Mouse (Mus musculus): ENCODE results near the gene Cpne2. TPM values are rescaled to one million over a fixed set of nuclear protein-coding genes. Genes with fewer than 3 reads are reported as not detected.
A peak's percentile ranks its signal among the peaks of the same experiment; 100 is the strongest.

Cpne2 gene
- total RNA-seq, 2 experiments from 2014 or later, result 5.3 to 5.8 TPM

GRCm38 (mm10) chr8:94532000-94532399, 790 bp upstream of the Cpne2 start:
- intact Hi-C loops (cut with DNase I), result loop anchor here (2.0 kb wide), 1 partner anchor 171 kb away; no protein-coding TSS in a partner anchor

GRCm38 (mm10) chr8:94532525-94532872, 291 bp upstream of the Cpne2 start:
- intact Hi-C loops (cut with DNase I), result no loop called here
- no peak for DNase-seq

More at GRCm38 (mm10) chr8:94532000-94532399, 790 bp upstream of the Cpne2 start:
- no peak for DNase-seq

- intact Hi-C loops (cut with DNase I), result no loop called here
- DNase-seq, result no peak
Observed at GRCm38 (mm10) chr8:94534612-94535011, 1.8 kb downstream of the Cpne2 start.

- intact Hi-C loops (cut with DNase I), result no loop called here
- DNase-seq, result no peak
Observed at GRCm38 (mm10) chr8:94535631-94536030, 2.8 kb downstream of the Cpne2 start.

- peak; percentile 36 to 49 for DNase-seq
- intact Hi-C loops (cut with DNase I), result no loop called here
Observed at GRCm38 (mm10) chr8:94537456-94537855, 4.7 kb downstream of the Cpne2 start.

- intact Hi-C loops (cut with DNase I), result no loop called here
- DNase-seq, result no peak
Observed at GRCm38 (mm10) chr8:94540025-94540424, 7.2 kb downstream of the Cpne2 start.

- intact Hi-C loops (cut with DNase I), result no loop called here
- no peak for DNase-seq
Observed at GRCm38 (mm10) chr8:94540889-94541795, 8.4 kb downstream of the Cpne2 start.

- intact Hi-C loops (cut with DNase I), result no loop called here
Observed at GRCm38 (mm10) chr8:94543981-94544380, 11.2 kb downstream of the Cpne2 start.

GRCm38 (mm10) chr8:94549041-94549440, 16.3 kb downstream of the Cpne2 start:
- intact Hi-C loops (cut with DNase I), result no loop called here
- DNase-seq, result no peak

More at GRCm38 (mm10) chr8:94543981-94544380, 11.2 kb downstream of the Cpne2 start:
- no peak for DNase-seq

GRCm38 (mm10) chr8:94549482-94549881, 16.7 kb downstream of the Cpne2 start:
- no peak for DNase-seq

GRCm38 (mm10) chr8:94549998-94550397, 17.2 kb downstream of the Cpne2 start:
- DNase-seq, result peak; percentile 9 to 15
- intact Hi-C loops (cut with DNase I), result no loop called here

More at GRCm38 (mm10) chr8:94549482-94549881, 16.7 kb downstream of the Cpne2 start:
- intact Hi-C loops (cut with DNase I), result no loop called here

- peak in 1 of 2 experiments; percentile 7 for DNase-seq
- intact Hi-C loops (cut with DNase I), result no loop called here
Observed at GRCm38 (mm10) chr8:94551471-94552422, 19.0 kb downstream of the Cpne2 start.

- intact Hi-C loops (cut with DNase I), result no loop called here
- no peak for DNase-seq
Observed at GRCm38 (mm10) chr8:94552696-94553095, 19.9 kb downstream of the Cpne2 start.

GRCm38 (mm10) chr8:94557281-94557680, 24.5 kb downstream of the Cpne2 start:
- no peak for DNase-seq
- intact Hi-C loops (cut with DNase I), result no loop called here

- no peak for DNase-seq
- intact Hi-C loops (cut with DNase I), result no loop called here
Observed at GRCm38 (mm10) chr8:94561256-94561655, 28.5 kb downstream of the Cpne2 start.

GRCm38 (mm10) chr8:94564421-94564820, 31.6 kb downstream of the Cpne2 start:
- no peak for DNase-seq
- intact Hi-C loops (cut with DNase I), result no loop called here

GRCm38 (mm10) chr8:94566033-94566432, 33.2 kb downstream of the Cpne2 start:
- intact Hi-C loops (cut with DNase I), result no loop called here
- no peak for DNase-seq

GRCm38 (mm10) chr8:94566446-94567158, 33.8 kb downstream of the Cpne2 start:
- DNase-seq, result no peak
- intact Hi-C loops (cut with DNase I), result no loop called here

- DNase-seq, result no peak
- intact Hi-C loops (cut with DNase I), result no loop called here
Observed at GRCm38 (mm10) chr8:94567159-94567849, 34.5 kb downstream of the Cpne2 start.

GRCm38 (mm10) chr8:94568098-94568497, 35.3 kb downstream of the Cpne2 start:
- intact Hi-C loops (cut with DNase I), result no loop called here
- no peak for DNase-seq

Data from heart, postnatal 14 days (tissue).